Mouse (Mus musculus) spleen, embryonic (tissue): ENCODE measurements around the gene Map10.

Experiments used
- CTCF ChIA-PET: fragments of 350-600 bp; sonication (Branson Sonifier 250); formaldehyde crosslinking; loops from one replicate; lab custom pipeline; 2022; lab: Charles Lee

The Map10 gene

DNA sequence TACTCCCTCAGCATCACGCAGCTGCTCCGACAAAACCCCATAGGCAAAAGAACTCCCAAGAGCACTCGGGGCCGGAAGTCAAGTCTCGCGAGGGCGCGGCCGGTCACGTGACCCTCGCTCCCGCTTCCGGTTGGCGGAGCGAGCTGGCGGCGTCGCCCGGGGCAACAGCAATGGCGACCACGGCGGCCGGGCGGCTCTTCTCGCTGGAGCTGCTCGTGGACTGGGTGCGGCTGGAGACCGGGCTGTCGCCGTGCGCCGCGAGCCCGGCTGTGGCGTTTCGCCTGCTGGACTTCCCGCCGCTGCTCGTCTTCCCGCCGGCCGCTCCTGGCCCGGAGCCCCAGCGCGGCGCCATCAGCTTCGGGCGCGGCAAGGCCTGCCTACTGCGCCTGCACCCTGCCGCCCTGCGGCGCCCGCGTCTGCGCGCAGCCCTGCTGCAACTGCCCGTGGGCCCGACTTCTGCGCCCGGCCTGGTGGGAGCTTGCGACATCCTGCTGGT, at the start of gene Map10:
TSS of gene Map10 (plus strand) at position 119 of the 496 bp plus-strand sequence.
- CTCF ChIA-PET: interaction anchor here (0.6 kb wide), 1 partner anchor 114 kb away, joined by 3 read pairs; no protein-coding TSS in a partner anchor

- CTCF ChIA-PET: no interaction called here
Observed at GRCm38 (mm10) chr8:125620301-125620700, 49.3 kb upstream of the Map10 start.

GRCm38 (mm10) chr8:125624287-125624686, 45.3 kb upstream of the Map10 start:
- CTCF ChIA-PET: no interaction called here

DNA sequence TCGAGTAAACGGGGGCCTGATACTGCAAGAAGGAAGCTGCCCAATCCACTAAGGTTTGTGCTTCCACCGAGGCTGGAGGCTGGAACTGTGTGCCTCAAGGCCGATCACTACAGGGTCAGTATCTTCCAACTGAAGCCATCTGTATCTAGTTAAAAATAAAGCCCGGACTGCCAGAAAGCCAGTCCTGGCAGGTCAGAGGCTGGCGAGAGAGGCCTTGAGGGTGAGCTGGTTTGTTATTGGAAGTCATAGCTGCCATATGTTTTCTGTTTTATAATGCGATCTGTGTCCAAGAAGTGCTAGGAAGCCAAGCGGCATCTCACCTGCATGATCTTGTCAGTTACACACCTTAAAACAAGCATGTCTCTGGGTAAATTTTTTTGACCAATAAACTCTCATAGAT, 43.2 kb upstream of the Map10 start:
- CTCF ChIA-PET: no interaction called here

DNA sequence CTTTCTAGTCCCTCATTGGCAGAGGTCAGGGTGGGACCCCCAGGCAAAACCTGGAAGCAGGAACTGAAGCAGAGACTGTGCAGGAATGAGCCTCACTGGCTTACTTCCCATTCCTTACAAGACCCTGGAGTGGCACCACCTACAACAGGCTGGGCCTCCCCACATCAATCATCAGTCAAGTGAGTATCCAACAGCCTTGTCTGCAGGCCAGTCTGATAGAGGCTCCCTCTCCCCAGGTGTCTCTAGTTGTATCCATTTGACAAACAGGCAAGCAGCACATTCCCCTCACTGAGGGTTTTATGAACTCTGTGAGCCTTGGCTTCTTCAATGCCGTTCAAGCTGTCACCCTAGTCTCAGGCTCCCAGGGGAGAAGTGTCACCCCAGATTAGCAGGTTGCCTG, 40.8 kb upstream of the Map10 start:
- CTCF ChIA-PET: no interaction called here

- CTCF ChIA-PET: no interaction called here
Observed at GRCm38 (mm10) chr8:125638411-125639058, 31.1 kb upstream of the Map10 start.

- CTCF ChIA-PET: no interaction called here
Observed at GRCm38 (mm10) chr8:125639631-125640030, 30.0 kb upstream of the Map10 start.

GRCm38 (mm10) chr8:125640766-125641165, 28.9 kb upstream of the Map10 start:
- CTCF ChIA-PET: interaction anchor here (0.7 kb wide), 1 partner anchor 460 kb away, joined by 3 read pairs; no protein-coding TSS in a partner anchor

DNA sequence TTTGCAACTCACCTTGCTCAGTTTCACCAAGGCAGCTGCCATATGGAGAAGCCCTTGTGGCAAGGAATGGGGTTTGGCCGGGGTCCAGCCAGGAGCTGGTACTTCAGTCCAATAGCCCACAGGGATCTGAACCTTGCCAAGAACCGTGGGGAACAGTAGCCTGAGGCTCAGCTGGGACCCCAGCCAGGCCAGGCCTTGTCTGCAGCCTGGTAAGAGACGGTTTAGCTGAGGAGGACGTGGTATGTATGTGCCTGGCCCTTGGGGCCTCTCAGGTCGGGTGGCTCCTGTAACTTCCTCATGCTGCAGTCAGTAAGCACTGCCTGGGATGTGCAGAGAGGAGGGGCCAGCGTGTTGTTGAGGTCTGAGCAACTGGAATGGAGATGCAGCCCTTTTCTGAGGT, 27.8 kb upstream of the Map10 start:
- CTCF ChIA-PET: no interaction called here

DNA sequence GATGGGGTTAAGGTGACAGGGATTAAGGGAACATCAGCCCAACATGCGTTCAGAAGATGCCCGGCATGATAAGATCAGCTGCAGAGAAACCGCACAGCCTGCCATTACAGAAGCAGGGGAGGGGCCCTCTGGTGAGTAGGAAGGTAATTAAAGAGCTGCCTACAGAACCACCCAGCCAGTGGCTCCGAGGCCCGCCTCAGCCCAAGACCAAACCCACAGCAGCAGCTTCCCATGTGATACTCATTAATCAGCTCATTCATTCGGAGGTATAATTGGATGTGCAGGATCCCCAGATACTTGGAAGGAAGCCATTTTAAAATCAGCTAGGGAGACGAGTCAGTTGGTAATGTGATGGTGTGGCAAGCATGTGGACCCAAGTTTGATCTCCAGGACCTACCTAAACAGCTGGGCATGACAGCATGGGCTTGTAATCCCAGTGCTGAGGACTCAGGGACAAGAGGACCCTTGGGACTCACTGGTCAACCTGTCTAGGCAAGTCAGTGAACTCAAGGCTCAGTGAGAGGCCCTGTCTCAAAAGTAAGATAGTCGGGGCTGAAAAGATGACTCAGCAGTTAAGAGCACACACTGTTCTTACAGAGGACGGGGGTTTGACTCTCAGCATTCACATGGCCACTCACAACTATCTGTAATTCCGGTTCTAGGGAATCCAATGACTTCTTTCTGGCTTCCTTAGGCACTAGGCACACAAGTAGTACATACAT, 23.7 kb upstream of the Map10 start:
- CTCF ChIA-PET: no interaction called here

DNA sequence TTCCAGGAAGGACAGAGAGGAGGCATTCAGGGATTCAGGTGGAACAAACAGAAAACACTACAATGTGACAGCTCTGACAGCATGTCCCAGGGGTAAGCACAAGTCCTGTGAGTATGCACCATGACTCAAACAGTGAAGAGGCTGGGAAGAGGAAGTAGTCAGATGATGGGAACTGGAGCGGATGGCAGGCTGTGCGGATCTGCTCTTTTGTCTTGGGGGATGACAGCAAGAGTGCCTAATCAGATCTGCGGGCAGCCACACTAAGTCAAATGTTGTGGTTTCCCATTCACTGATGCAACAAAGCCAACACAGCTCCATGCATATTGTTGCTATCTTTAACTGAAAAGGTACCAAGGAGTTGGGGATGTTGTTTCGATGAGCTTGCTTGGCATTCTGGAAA, 20.2 kb upstream of the Map10 start:
- CTCF ChIA-PET: no interaction called here

- CTCF ChIA-PET: interaction anchor here (0.5 kb wide), 1 partner anchor 111 kb away, joined by 5 read pairs; no protein-coding TSS in a partner anchor
Observed at GRCm38 (mm10) chr8:125654821-125655220, 14.8 kb upstream of the Map10 start.

GRCm38 (mm10) chr8:125658508-125658907, 11.1 kb upstream of the Map10 start:
- CTCF ChIA-PET: interaction anchor here (0.5 kb wide), 1 partner anchor 69 kb away, joined by 3 read pairs; no protein-coding TSS in a partner anchor

- CTCF ChIA-PET: no interaction called here
Observed at GRCm38 (mm10) chr8:125658926-125659325, 10.7 kb upstream of the Map10 start.

- CTCF ChIA-PET: no interaction called here
Observed at GRCm38 (mm10) chr8:125660397-125660796, 9.2 kb upstream of the Map10 start.

DNA sequence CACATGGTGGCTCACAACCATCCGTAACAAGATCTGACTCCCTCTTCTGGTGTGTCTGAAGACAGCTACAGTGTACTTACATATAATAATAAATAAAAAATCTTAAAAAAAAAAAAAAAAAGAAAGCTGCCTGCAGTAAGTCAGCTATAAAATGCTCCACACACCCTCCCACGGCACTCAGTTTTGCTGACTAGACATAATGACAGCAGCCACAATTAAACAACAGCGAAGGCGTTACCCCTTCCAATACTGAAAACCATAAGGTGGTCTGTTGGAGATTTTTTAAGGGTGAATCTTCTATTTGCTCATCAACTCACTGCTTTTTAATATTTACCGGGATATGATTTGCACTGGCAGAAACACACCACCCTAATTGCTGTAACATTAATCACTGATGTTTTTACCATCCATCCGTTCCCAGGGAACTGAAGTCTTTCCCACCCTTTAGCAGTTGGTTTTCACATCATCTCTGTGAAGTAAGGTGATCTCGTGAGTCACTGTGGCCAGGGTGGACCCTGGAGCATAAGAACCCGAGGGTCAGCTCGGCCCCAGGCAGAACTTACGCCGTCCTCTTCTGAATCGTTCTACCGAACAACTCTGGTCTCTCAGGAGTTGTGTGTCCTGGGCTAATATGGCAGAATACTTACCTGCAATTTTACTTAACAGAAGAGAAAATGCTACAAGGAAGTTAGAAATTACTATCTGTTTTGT, 7.5 kb upstream of the Map10 start:
- CTCF ChIA-PET: no interaction called here

- CTCF ChIA-PET: no interaction called here
Observed at GRCm38 (mm10) chr8:125662669-125663048, 7.0 kb upstream of the Map10 start.

- CTCF ChIA-PET: interaction anchor here (0.7 kb wide), 1 partner anchor 7 kb away, joined by 3 read pairs; no protein-coding TSS in a partner anchor
Observed at GRCm38 (mm10) chr8:125665183-125665875, 4.3 kb upstream of the Map10 start.

DNA sequence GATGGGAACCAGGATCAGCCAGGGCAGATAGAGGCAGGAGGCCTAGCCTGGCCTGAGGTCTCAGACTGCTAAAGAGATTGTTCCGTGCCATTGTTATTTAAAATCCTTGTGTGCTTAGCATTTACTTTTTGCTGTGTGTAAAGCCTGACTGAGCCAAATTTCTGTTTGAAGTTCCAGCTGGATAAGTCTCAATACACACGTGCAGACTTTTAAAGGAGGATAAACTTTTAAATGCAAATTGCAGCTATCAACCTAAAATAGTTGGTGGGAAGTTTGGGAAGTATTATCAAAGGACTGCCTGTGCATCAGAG, 3.8 kb upstream of the Map10 start:
- CTCF ChIA-PET: no interaction called here

DNA sequence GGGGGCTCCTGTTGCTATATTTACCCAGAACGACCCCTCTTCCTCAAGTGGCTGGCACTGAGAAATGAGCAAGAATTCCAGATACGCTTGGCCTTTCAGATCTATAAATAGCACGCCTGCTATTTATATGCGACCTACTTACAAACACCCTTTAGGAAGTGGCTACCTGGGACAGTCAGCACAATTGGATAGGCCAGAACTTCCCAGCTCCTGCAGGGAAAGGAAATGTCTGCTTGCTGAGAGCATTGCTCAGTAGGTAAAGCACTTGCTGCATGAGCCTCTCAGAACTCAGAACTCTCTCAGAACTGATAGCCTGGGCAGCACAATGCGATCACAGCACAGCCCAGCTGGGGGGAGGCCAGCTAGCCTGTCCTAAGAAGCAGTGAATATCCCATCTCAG, 3.4 kb upstream of the Map10 start:
- CTCF ChIA-PET: no interaction called here

DNA sequence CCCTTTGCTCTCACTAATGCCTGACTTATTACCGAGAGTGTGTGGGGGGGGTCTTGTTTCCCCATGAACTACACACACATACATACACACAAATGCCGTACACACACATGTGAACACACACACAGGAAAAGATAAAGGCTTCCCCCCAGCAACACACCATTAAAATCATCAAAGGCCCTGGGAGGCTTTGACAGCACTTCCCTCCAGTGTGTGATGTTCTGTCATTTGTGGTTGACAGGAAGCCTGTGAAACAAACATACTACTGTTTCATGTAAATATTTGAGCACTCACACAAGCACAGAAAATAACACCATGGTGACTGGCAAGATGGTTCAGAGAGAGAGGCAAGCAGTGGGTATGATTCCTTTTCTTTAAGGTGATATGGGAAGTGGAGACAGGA, 2.4 kb upstream of the Map10 start:
- CTCF ChIA-PET: no interaction called here
